Mouse (Mus musculus) spleen, postnatal 36 days (tissue): ENCODE results near the gene Cd48.
A peak's percentile ranks its signal among the peaks of the same experiment; 100 is the strongest.
"Not testable (repeated sequence)": the region's sequence is repeated elsewhere in the genome, so short reads cannot be mapped to it uniquely, and the experiment has no call there.

Experiments used
- DNase-seq, 2 experiments: peaks; one replicate each; pipeline ENCODE4 v3.0.0; 2022; ENCODE audit warnings: low spot score in 2 of 2, mixed read lengths in 1 of 2

Cd48 gene

DNA sequence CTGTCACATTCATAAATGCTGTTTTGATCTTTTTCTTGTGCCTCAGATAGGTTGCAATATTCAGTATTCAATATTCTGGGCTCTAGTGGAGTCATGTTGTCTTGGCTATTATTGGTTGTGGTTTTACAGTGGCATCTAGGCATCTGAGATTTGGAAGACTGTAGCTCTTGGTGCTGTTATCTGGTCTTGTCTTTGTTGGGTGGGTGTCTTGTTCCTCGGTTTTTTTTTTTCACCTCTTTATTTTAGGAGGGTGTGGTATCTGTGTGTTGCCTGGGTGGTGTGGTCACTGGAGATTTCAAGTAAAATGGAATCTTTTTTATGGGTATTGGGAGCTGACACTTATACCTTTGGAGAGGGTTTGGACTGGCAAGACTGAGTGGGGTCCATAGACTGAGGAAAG lies 12.1 kb downstream of the Cd48 start:
- DNase-seq, result no peak

DNA sequence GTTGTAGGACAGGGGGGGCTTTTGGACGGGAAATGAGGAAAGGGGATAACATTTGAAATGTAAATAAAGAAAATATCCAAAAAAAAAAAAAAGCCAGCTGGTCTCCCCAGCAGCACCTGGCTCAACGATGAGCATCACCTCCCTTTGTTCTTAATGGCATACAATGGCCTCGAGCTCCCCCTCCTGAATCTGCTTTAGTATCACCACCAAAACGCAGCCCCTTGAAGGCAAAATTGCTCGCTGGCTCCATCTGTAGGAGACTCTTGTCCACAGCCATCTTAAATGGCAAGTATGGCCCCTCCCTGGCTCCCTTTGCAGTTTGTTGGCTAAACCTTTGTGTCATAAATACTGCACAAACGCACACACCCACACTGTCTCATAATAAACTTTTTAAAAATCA lies 17.2 kb downstream of the Cd48 start:
- peak; percentile 73 to 81 for DNase-seq

DNA sequence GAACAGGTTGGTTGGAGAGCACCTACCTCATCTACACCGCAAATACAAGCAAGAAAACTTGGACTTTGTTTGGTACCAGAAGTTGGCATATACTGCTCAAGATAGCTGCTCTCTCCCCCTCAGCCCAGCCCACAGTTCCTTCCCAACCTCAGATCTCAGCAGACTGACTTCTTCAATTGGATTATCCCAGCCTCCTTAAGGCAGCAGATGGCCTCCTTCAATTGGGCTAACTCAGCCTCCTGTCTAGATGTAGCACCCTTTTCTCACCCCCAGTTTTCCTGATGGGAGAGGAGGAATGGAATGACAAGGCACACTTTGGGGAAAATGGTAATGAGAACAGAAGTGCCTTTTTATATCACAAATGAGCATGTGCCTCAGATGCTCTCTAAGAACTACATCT lies 31.9 kb downstream of the Cd48 start:
- not testable (repeated sequence) for DNase-seq

DNA sequence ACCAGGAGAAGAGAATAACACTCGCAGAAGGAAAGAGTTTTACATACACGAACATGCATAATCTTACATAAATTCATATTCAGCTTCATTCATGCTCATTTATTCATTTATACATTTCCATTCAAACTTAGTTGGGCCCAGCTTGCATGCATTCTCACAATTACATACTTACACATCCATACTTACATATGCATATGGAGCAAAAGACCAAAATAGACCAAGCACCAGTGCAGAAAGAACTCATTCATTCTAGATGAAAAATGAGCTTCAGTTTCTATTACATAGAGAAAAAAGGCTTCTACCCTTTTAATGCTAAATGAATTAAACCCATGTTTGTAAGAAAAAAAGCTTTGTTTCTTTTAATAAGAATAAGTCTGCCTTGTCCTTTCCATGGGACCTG lies 33.6 kb downstream of the Cd48 start:
- no peak for DNase-seq

DNA sequence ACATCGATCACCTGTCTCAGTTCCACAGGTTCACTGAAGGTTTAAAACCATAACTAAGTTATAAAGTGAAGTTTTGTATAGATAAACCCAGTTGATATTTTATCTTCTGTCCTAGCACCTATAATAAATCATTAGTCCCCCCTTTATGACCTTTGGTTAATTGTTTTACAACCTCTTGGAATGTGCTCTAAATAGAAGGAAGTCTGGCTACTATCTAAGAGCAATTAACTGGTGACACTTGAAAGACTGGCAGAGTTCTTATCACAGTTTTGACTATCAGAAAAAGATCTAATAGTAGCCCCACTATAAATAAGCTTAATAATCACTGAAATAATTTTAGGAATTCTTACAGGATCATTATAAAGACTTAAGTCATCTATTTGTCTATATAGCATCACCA lies 34.4 kb downstream of the Cd48 start:
- DNase-seq, result no peak

DNA sequence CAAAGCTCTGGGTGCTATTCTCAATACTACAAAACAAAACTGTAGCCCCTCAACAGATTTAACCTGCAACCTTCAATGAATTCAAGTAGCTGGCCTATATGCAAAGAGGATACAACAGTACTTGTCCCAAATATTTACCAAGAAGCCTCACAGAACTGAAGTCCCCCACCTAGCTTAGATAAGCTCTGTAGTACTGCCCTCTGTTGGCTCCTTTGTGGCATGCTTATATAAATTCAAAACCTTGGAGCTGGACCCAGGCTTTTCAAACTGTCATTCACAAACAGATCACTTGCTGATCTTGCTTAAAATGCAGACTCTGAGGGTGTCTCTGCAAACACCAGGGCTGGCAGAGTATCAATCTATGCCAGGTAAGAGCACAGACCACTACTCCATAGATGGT lies 49.4 kb downstream of the Cd48 start:
- no peak for DNase-seq

DNA sequence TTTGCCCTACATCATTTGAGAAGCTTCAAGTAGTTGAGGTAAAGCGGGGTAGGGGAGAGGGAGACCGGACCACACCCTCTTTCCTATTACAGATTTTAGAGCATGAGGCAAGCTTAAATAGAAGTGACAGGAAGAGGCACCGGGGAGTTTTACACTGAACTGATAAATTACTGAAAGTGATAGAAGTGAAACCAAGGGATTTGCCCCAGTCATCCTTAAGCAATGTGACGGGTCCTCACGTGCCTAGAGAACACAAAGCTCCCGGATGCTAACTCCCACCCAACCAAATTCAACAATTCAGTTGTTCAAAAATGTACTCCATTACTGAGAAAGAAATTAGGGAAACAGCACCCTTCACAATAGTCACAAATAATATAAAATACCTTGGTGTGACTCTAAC lies 53.1 kb downstream of the Cd48 start:
- peak in 1 of 2 experiments; percentile 31 for DNase-seq

DNA sequence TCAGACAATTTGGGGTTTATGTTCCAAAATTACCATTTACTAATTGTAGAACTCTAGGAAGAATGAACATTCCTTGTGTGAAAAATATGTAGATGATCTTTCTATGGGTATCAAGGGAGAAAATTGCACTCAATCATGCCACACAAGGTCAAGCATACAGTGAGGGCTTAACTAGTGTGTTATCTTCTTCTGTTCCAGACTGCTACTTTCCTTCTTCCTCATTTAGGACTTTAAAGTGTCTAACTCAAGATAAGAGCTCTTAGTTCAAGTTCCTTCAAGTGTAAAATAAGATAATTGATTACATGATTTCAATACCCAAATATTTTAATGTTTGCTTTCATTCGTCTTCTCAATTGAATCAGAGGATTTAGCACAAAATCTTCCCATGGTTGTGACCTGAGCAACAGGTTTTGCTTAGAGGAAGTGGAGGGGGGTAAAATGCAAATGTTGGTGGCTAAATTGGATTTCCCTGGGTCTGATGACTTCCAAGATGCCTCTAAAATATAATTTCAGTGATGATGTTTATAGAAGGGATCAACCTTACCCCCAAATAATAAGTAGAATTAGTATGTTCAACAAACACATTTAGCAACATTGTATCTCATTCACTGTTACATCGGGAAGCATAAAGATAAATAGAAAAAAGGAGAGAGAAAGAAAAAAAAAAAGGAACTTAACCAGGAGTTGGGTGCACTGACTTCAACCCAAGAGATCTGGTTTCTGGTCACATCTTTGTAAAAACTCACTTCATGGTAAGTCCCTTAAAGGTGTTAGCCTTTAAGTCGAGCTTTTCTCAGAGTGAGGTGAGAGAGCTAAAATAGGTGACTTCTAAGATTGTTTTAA lies 66.5 kb downstream of the Cd48 start:
- peak; percentile 22 to 36 for DNase-seq
